Mouse (Mus musculus) stomach, embryonic 14.5 days (tissue): Measurements from ENCODE around the gene Fam171a2. TPM values are rescaled to one million over a fixed set of nuclear protein-coding genes. Genes with fewer than 3 reads are reported as not detected.

Experiments used
- ATAC-seq: fragments of 200-750 bp; cut with Nextera tagmentation; 2 replicates; pipeline ENCODE4 v1.8.0; 2017; ENCODE audit warnings: low read depth, moderate TSS enrichment; ENCODE audit not compliant: insufficient number of reproducible peaks, insufficient read depth, low FRiP score
- H3K27ac ChIP-seq: fragments of 300-500 bp; sonication (generic); 2 replicates; pipeline ENCODE4 v1.5.1; 2014; ENCODE audit warnings: mild to moderate bottlenecking, low read length, moderate library complexity, mixed read lengths
- H3K27me3 ChIP-seq: fragments of 300-500 bp; sonication (generic); 2 replicates; pipeline ENCODE4 v1.6.1; 2014; ENCODE audit warnings: low read length, control low read depth, mixed read lengths; ENCODE audit not compliant: control insufficient read depth, insufficient read depth
- H3K36me3 ChIP-seq: fragments of 300-500 bp; sonication (generic); 2 replicates; pipeline ENCODE4 v1.6.1; 2014; ENCODE audit warnings: mild to moderate bottlenecking, control low read depth, low read length, moderate library complexity, mixed read lengths; ENCODE audit not compliant: control insufficient read depth, insufficient read depth
- H3K4me1 ChIP-seq: fragments of 300-500 bp; sonication (generic); 2 replicates; pipeline ENCODE4 v1.6.1; 2014; ENCODE audit warnings: low read length, control low read depth, mixed read lengths; ENCODE audit not compliant: control insufficient read depth, insufficient read depth
- H3K4me2 ChIP-seq: fragments of 300-500 bp; sonication (generic); replicated peaks from 2 replicates; pipeline ENCODE4 v1.6.1; 2014; ENCODE audit warnings: low read depth, low read length, control low read depth
- H3K4me3 ChIP-seq: fragments of 300-500 bp; sonication (generic); 2 replicates; pipeline ENCODE4 v1.5.1; 2014; ENCODE audit warnings: low read depth, low read length, control low read depth
- H3K9ac ChIP-seq: fragments of 300-500 bp; sonication (generic); replicated peaks from 2 replicates; pipeline ENCODE4 v1.6.1; 2014; ENCODE audit warnings: low read depth, mild to moderate bottlenecking, control low read depth, low read length, moderate library complexity, mixed read lengths
- H3K9me3 ChIP-seq: fragments of 300-500 bp; sonication (generic); 2 replicates; pipeline ENCODE4 v1.6.1; 2016; ENCODE audit warnings: low read depth, low read length, control low read depth; ENCODE audit not compliant: control insufficient read depth
- WGBS: fragments of 180-500 bp; shearing (Covaris S2); extraction: QIAGEN DNeasy Blood & Tissue Kit; methylation state at CpG from one replicate; pipeline ENCODE4 v1.1.7; 2014; 5-methylcytosine and 5-hydroxymethylcytosine counted together
- polyA plus RNA-seq: library from polyadenylated mRNA; unstranded; fragments of >200 nt; fragmentation: Nextera tagmentation; extraction: Ambion mirVana; gene quantifications from 2 replicates; pipeline ENCODE4 v1.2.1, GENCODE M21; 2014

Fam171a2 gene
- polyA plus RNA-seq, 1 experiment from 2014 or later: 8.0 TPM

DNA sequence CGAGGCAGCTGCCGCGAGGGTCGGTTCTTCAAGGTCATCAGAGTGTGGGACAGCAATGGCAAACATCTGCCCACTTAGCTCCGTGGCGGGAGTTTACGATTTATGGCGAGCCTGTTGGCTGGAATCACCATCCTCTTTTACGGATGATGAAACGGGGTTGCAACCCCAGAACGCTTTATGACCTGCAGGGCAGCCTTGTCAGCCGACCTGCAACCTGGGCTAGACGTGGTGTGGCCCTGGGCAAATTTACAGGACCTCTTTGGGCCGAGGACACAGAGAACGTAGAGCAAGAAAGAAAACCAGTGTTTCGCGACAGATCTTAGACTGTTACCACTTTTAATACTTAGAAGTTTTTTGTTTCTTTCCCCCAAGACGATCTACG lies 39.7 kb downstream of the Fam171a2 start, which contains the start of gene Slc25a39:
TSS of gene Slc25a39 (minus strand) at position 113 of the 382 bp plus-strand sequence.
- Histone ChIP-seq H3K9ac (peak within 1 kb of the TSS; percentile 70), H3K27me3 (no peaks in the 10 kb centered on the region), H3K4me1 (peaks cover 17% of the 10 kb centered on the region), H3K36me3 (peaks cover 20% of the 10 kb centered on the region), H3K4me2 (peak within 1 kb of the TSS; percentile 82), H3K9me3 (no peaks in the 10 kb centered on the region), H3K4me3 (peak within 1 kb of the TSS; percentile 81), H3K27ac (peak within 1 kb of the TSS; percentile 94)
- no peak for ATAC-seq
- under 1% methylated on average over 19 of the region's 19 CpGs for WGBS

DNA sequence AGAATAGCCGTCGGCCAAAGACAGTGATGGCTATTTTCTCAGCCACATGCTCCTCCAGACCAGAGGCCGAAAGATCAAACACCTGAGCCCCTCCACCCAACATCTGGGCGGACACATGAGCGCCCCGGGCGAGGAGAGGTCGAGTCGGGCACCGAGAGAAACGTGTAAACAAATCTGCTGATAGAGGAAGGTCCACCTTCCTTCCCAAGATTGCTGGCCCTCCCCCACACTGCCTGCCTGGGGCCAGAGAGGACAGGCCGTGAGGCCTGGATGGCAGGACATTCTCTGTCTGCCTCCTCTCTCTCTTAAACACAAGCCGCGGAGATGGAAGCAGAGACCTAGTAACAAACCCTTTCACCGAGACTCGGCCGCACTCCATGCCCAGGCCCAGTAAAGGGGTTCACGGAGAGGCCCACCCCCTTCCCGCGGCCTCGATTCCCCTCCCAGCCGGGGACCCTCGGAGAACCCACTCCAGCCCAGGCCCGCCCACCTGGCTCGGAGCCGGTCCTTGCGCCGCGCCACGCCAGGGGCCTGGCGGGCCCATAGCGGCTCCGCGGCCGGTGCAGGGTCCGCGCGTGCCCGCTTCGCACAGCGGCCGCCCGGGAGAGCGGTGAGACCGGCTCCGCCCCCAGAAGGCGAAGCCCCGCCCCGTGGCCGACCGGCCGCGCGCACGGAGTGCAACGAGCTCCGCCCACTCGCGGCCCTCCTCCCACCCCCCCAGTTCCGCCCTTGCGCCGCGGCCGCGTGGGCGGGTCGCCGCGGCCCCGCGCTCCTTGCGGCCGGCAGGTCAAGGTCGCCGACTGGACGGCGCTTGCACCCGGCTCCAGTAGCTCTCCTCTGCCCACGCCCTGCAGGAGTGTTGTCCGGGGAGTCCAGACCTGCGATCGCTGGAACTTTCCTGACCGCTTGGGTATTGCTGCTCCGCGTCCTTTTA lies 40.3 kb downstream of the Fam171a2 start:
- H3K4me1 ChIP-seq: peaks cover 17% of the 10 kb centered on the region
- H3K9me3 ChIP-seq: no peaks in the 10 kb centered on the region
- peak overlapping the region; percentile 70 for H3K9ac ChIP-seq
- peaks cover 25% of the 10 kb centered on the region for H3K36me3 ChIP-seq
- WGBS: under 1% methylated on average over 79 of the region's 85 CpGs
- ATAC-seq: peak; percentile 77
- H3K4me3 ChIP-seq: peak overlapping the region; percentile 81
- peak overlapping the region; percentile 82 for H3K4me2 ChIP-seq
- H3K27me3 ChIP-seq: no peaks in the 10 kb centered on the region
- peak overlapping the region; percentile 94 for H3K27ac ChIP-seq

DNA sequence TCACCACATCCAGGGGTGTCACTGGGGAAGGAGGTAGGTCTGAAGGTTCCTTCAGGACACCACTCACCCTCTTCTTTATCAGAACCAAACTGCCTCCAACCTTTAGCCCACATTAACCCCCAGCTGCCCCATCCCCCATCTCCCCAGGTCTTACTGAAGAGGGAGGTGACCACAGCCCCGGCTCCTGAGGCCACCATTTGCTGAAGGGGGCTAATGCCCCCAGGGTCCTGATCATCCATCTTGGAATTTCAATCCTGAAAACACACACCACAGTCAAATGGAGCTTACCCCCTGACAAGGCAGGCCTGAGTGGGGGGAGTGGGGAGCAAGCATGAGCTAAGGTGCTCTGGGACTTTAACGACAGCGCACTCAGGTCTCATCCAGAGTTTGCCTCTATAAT lies 41.1 kb downstream of the Fam171a2 start:
- WGBS: 4% methylated on average over 3 of the region's 3 CpGs
- peak overlapping the region; percentile 82 for H3K4me2 ChIP-seq
- peaks cover 17% of the 10 kb centered on the region for H3K4me1 ChIP-seq
- no peak for ATAC-seq
- no peaks in the 10 kb centered on the region for H3K27me3 ChIP-seq
- peak overlapping the region; percentile 70 for H3K9ac ChIP-seq
- peak overlapping the region; percentile 94; the same call in 1 of the 2 replicates for H3K27ac ChIP-seq
- peaks cover 25% of the 10 kb centered on the region for H3K36me3 ChIP-seq
- H3K9me3 ChIP-seq: no peaks in the 10 kb centered on the region
- H3K4me3 ChIP-seq: peak overlapping the region; percentile 81

DNA sequence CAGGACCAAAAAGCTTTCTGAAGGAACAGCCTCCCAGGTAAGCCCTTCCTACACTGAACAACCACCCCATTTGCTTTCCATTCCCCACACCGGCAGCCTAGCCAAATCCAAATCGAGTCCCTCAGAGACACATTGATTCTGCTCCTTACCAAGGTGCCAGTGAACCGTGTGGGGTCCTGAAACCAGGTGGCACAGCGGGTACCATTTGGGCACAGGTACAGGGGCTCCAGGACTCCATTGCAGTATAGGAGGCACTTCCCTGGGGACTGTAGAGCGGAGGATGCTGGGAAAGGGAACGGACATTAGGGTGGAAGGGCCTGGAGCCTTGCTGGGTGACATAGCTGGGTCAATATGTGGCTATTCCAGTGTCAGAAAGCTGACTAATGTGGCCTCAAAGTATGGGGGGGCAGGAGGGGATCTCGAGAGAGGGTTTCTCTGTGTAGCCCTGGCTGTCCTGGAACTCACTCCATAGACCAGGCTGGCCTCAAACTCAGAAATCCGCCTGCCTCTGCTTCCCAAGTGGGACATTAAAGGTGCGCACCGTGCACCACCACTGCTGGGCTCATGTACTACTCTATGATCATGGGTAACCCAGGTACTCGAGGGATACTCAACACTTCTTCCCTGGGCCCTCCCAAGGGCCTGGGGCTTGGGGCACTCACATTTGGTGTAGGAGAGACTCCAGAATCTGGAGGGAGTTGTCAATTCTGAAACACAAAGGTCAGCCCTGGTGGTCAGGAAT lies 41.8 kb downstream of the Fam171a2 start:
- Histone ChIP-seq H3K9me3 (no peaks in the 10 kb centered on the region), H3K4me1 (peaks cover 17% of the 10 kb centered on the region), H3K4me2 (peak overlapping the region; percentile 82), H3K27ac (no peak overlapping the region), H3K27me3 (0 out of 2 replicates have a peak, but pooled peaks cover under 1% of the 10 kb centered on the region), H3K4me3 (peak overlapping the region; percentile 81; the same call in 1 of the 2 replicates), H3K9ac (no peak overlapping the region), H3K36me3 (peaks cover 25% of the 10 kb centered on the region)
- ATAC-seq: no peak
- 84% methylated on average over 11 of the region's 11 CpGs for WGBS

DNA sequence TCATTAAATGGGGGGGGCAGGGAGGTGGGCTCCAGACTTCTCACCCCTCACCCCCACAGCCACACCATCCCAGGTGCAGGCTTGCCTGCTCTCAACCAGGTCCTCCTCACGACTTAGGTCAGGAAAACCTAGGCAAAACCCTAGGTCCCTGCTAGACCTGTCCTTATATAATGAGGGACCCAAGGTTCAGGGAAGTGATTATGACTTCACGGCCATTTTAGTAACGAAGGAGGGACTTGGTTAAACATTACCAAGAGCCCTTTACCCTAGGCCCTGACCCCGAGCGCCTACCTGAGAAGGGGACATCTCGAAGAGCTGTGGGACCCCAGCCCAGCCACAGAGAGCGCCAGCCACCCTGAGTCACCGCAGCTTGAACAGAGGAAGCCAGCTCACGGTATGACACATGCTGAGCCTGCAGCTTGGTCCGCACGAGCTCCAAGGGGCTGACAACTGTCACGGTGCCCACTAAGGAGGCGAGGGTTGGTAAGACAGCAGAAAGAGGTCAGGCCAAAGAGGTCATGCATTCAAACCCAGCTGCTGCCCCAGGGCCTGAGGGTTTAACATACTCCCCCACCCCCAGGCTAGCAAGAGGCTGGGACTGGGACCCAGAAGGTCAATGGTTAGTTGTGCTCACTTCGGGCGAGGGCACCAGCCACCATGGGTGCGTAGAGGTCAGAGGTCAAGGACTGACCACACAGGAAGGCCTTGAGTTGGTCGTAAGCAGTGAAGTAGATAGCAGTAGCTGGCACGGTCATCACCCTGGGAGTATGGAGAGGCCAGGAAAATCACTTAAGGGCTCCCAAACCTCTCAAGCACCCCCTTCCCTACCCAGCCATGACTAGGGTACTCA lies 43.1 kb downstream of the Fam171a2 start:
- Histone ChIP-seq H3K4me1 (peaks cover 25% of the 10 kb centered on the region), H3K9me3 (no peaks in the 10 kb centered on the region), H3K4me2 (no peak overlapping the region), H3K4me3 (no peak overlapping the region), H3K36me3 (peaks cover 25% of the 10 kb centered on the region), H3K9ac (no peak overlapping the region), H3K27me3 (peaks cover 9% of the 10 kb centered on the region), H3K27ac (no peak overlapping the region)
- no peak for ATAC-seq
- 72% methylated on average over 18 of the region's 18 CpGs for WGBS

DNA sequence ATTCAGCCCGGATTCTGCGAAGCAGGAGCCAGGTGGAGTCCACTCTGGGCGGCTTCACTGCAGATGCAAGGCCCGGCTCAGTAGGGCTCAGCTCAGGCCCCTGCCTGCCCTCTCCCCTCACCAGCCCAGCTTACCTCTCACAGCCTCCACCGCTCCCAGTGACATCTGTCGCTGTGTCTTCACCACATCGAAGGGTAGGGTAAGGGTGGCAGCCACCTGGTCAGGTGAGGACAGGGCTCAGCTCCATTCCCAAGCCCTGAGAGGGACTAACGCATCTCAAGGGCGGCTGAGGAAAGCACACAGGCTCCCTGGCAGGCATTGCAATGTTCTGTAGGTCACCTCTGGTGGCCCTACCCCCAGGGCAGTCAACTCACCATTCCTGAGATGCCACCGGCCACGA lies 43.8 kb downstream of the Fam171a2 start:
- peaks cover 22% of the 10 kb centered on the region for H3K4me1 ChIP-seq
- no peak overlapping the region for H3K9ac ChIP-seq
- H3K27ac ChIP-seq: no peak overlapping the region
- H3K36me3 ChIP-seq: peaks cover 25% of the 10 kb centered on the region
- ATAC-seq: no peak
- H3K4me3 ChIP-seq: no peak overlapping the region
- no peaks in the 10 kb centered on the region for H3K9me3 ChIP-seq
- 96% methylated on average over 11 of the region's 11 CpGs for WGBS
- H3K4me2 ChIP-seq: no peak overlapping the region
- H3K27me3 ChIP-seq: peaks cover 15% of the 10 kb centered on the region

DNA sequence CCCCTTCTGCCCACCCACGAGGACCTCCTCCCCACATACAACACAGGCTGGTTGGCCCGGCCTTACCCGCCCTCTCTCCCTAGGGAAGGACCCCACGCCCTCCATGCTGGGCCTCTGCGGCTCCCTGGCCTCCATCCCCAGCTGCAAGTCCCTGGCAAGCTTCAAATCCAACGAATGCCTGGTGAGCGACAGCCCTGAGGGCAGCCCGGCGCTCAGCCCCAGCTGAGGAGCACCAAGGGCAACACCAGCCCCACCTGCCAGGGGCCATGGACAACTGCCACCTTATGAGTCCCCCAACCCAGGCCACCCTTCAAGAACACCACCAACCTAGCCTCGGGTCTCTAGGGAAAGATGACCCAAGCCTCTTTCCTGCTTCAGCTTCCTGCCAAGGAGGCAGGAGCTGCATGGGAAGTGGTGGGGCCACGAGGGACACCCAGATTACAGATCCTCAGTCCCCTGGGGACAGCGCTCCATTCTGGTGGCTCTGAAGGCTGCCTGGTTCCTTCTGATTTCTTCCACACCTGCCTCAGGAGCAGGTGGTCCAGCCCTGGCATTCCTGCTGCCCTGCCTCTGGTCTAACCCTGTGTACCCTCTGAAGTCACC lies 45.5 kb downstream of the Fam171a2 start:
- peaks cover 22% of the 10 kb centered on the region for H3K4me1 ChIP-seq
- H3K27ac ChIP-seq: no peak overlapping the region
- H3K9me3 ChIP-seq: no peaks in the 10 kb centered on the region
- 62% methylated on average over 12 of the region's 12 CpGs for WGBS
- no peak overlapping the region for H3K4me3 ChIP-seq
- no peak overlapping the region for H3K9ac ChIP-seq
- H3K27me3 ChIP-seq: peaks cover 19% of the 10 kb centered on the region
- H3K4me2 ChIP-seq: no peak overlapping the region
- peaks cover 25% of the 10 kb centered on the region for H3K36me3 ChIP-seq
- ATAC-seq: no peak
